Mouse (Mus musculus): ENCODE results near the gene E2f6. TPM values are rescaled to one million over a fixed set of nuclear protein-coding genes. Genes with fewer than 3 reads are reported as not detected.

Gene E2f6
- 22.7 and 23.6 TPM in 2 replicates for polyA plus RNA-seq (2015; fragmentation: Nextera tagmentation; extraction: Ambion mirVana)

DNA sequence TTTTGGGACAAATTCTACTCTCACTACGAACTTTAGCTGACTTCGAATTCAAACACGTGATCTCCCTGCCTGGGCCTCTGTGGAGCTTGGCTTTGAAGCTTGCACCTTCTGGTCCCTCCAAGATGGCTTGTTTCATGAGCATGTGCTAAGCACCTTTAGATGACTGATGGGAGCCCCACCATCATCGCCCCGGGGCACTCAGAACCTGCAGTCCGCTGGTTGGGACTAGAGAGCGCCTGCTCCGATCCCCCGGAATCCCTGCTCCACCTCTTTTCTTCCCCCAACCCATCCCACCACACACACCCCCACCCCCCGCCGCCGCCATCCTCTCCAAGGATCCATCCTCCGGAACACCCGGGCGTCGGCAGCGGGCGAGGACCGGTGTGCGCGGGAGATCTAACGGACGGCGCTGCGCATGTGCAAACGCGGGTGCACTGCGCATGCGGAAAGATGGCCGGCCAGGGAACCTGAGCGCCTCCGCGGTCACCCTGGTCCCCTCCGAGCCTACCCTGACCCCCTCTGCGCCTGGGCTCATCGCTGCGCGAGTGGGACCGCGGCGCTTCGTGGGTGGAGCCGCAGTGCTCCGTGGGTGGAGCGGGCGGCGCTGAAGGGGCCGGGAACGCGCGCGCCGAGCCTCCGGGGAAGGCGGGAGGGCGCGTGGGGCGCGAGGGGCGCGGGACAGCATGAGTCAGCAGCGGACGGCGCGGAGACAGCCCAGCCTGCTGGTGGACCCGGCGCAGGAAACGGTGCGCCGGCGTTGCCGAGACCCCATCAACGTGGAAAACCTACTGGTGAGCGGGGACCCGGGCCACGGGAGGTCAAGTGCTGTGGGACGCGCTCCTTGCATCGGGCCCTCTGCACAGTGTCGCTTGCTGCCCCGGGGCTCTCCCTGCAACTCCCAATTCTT lies at the start of gene E2f6:
TSS of gene E2f6 (plus strand) at position 439 of the 907 bp plus-strand sequence.
- DNase-seq (ENCODE audit: low spot score) = peak; percentile 85

DNA sequence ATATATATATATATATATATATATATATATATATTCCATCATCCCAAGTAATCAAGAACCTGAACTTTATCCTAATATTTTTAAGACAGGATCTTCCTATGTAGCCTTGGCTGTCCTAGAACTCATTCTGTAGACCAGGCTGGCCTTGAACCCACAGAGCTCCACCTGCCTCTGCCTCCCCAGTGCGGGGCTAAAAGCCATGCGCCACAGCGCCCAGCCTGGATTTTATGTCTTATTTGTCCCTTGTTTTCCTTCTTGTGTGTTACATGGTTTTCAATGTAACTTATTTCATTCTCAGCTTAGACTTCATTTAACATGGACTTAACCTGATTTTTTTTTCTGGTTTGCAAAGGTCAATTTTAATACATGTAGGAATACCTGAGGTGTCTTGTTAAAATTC lies 49.3 kb upstream of the E2f6 start:
- DNase-seq (ENCODE audit: low spot score) = no peak

DNA sequence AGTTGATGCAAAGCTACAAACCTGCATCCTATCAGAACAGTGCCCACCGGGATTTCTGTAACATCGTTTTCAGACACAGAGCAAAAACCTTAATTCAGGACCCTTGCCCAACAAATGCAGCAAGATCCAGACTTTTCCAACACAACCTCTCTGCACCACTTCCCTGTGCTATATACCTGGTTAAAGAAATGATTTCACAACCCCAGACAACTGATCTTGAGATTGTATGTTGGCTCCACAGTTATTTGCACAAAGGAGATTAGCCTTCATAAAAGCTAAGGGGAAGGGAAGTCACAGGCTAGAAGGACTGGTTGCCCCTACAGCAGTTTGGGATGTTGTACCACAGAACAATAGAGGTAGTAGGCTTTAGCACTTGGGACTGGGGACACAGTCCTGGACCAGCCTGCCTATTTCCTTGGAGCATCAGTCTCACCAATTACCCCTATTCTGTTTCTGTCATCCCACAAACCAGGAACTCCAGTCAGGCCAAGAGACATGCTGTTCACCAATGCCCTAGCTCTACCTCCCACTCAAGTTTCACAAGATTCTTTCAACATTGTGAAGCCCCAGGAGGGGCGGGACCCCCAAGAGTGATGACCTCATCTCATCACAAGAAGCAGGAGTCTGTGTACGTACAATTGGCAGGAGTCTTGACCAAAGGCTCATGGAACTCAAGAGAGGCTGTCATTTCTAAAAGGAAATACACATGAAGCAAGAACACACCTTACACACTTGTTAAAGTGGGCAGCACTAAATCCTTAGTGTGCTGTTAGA lies 46.9 kb upstream of the E2f6 start:
- no peak for DNase-seq (ENCODE audit: low spot score)

DNA sequence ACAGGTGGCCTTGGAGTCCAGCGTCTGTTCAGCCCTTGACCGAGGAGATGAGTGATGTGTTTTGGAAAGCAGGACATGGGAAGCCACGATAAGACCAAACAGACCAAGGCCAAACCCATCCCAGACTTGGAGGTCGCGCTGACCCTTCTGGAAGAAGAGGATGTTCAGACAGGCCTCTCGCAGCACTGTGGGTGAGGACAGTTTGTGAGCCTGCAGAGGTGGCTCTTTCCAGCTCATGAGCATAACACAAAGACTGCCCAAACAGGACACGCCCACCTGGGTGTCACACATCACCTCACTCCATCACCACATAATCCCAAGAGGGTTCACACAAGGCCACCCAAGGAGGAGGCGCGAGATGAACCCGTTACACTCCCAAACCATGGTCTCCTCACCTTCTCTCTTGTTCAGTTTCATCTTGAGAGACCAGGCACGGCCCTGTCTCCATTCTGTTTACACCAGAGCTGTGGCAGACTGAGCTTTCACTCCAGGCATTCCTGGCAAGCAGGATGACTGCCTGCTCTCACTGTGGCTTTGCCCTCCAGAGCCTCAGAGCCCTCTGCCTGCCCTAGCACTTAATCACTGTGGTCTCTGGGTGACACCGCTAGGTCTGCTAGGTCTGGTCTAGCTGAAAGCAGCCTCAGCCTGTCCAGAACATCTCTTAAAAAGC lies 45.9 kb upstream of the E2f6 start:
- DNase-seq (ENCODE audit: low spot score) = no peak

- DNase-seq (ENCODE audit: low spot score) = no peak
These were observed 42.5 kb upstream of the E2f6 start for GRCm38 (mm10) chr12:16768251-16768650.

DNA sequence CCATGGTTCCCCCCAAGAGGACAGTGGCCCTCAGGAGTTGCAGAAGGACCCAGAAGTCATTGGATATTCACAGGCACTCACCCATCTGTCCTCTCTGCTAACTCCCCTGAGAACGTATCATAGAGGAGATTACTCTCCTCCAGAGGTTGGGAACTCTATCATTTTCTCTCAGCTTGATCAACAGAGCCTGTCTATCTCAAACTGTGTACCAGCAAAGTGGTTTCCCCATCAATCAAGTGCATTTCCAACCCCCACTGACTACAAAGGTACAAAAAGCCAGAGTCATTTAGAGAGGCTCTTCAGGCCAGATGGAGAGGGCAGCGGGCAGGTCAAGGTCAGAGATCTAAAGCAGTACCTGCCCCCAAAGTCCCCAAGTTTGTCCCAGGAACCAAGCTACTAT lies 42.1 kb upstream of the E2f6 start:
- no peak for DNase-seq (ENCODE audit: low spot score)

GRCm38 (mm10) chr12:16769601-16770165 lies 41.1 kb upstream of the E2f6 start:
- no peak for DNase-seq (ENCODE audit: low spot score)

GRCm38 (mm10) chr12:16774605-16775004 lies 36.2 kb upstream of the E2f6 start:
- no peak for DNase-seq (ENCODE audit: low spot score)

- no peak for DNase-seq (ENCODE audit: low spot score)
These were observed 35.4 kb upstream of the E2f6 start for GRCm38 (mm10) chr12:16775351-16775750.

DNA sequence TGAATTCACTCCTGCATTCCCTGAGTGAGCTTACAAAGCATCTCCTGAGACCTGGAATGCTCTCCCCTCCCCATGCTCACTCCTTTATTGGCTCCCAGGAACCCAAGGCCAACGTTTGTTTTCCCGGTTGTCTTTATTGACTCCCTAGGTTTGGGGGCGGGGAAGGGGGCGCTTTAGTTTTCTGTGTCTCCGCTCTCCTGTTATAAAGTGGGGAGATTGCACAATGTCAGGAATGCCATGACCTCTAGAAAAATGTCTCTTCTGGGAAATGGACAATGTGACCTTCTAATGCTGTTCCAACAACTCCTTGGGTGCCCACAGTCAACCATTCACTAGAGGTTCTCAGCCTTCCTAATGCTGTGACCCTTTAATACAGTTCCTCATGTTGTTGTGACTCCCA lies 32.2 kb upstream of the E2f6 start:
- DNase-seq (ENCODE audit: low spot score) = no peak

GRCm38 (mm10) chr12:16779165-16779564 lies 31.6 kb upstream of the E2f6 start:
- DNase-seq (ENCODE audit: low spot score) = no peak

- DNase-seq (ENCODE audit: low spot score) = no peak
These were observed 30.4 kb upstream of the E2f6 start for GRCm38 (mm10) chr12:16780320-16780719.

DNA sequence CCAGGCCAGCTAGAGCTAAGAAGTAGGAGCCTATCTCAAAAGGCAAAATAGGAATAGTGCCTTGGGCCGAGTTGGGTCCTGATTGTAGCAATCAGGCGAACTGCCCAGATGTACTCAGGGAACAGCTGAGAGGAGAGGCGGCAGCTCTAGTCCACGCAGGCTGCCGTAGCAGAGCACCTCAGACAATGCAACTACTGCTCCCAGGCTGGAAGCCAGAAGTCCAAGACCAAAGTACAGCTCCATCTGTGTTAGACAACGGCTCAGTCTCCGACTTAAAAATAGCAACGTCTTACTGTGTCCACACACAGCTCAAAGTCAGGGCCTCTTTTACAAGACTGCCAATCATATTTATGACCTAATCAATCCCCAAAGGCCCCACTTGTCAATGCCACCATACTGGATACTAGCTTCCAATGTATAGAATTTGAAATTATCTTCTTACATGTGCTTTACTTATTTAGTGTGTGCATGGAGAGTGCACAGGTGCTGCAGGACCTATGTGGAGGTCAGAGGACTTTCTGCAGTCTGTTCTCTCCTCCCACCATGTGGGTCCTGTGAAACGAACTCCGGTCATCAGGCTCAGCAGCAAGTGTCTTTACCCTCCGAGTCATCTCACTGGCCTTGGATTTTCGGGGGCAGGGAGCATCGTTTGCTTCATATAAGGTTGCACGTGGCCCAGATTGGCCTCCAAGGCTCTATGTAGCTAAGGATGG lies 29.6 kb upstream of the E2f6 start:
- DNase-seq (ENCODE audit: low spot score) = no peak

DNA sequence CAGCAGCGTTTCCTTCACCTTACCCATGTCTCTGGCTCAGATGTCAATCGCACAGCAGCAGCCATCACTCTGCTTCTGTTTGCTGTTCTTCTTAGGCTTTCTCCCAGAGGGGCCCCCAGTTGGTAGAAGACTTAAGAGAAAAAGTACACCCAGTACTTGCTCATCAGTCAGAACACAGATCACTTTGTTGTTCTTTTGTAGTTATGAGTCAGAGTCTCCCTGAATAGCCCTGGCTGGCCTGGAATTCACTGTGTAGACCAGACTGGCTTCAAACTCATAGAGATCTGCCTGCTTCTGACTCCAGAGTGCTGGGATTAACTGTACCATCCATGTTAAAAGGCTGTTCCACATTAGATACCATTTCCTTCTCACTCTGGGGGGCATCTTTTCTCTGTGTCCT lies 22.2 kb upstream of the E2f6 start:
- DNase-seq (ENCODE audit: low spot score) = no peak

- no peak for DNase-seq (ENCODE audit: low spot score)
These were observed 21.6 kb upstream of the E2f6 start for GRCm38 (mm10) chr12:16789199-16789598.

GRCm38 (mm10) chr12:16789756-16790155 lies 21.0 kb upstream of the E2f6 start:
- no peak for DNase-seq (ENCODE audit: low spot score)

GRCm38 (mm10) chr12:16790456-16790855 lies 20.3 kb upstream of the E2f6 start:
- DNase-seq (ENCODE audit: low spot score) = no peak

GRCm38 (mm10) chr12:16793371-16793770 lies 17.4 kb upstream of the E2f6 start:
- no peak for DNase-seq (ENCODE audit: low spot score)

GRCm38 (mm10) chr12:16795781-16796180 lies 15.0 kb upstream of the E2f6 start:
- DNase-seq (ENCODE audit: low spot score) = no peak

DNA sequence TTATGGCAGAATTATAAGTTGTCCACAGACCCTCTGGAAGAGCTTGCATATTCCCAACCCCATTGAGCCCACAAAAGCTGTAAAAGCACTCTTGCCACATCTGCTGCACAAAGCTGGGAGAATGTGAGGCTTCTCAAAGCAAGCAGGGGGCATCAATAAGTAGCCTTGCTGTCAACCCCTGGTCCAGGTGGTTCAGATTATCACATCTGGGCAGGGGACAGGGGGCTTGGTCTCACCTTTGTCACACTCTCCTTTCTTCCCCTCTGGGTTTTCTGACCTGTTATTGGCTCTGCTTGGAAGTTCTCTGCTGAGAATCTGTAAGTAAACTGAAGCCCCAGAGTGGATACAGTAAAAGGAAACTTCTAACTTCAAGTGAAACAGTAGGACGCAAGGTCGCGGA lies 11.9 kb upstream of the E2f6 start:
- no peak for DNase-seq (ENCODE audit: low spot score)

- no peak for DNase-seq (ENCODE audit: low spot score)
These were observed 10.9 kb upstream of the E2f6 start for GRCm38 (mm10) chr12:16799928-16800258.
